Mouse (Mus musculus) spleen, adult 2 months (tissue): ENCODE data around the gene Olfr1355. TPM values are rescaled to one million over a fixed set of nuclear protein-coding genes. Genes with fewer than 3 reads are reported as not detected.
"Not testable (repeated sequence)": the region's sequence is repeated elsewhere in the genome, so short reads cannot be mapped to it uniquely, and the experiment has no call there.

Source experiments
- DNase-seq, 2 experiments: peaks; one replicate each; pipeline versions ENCODE4 v3.0.0 to v3.0.0-alpha.2; 2012 to 2021; ENCODE audit warnings: low spot score in 2 of 2, low read depth in 1 of 2
- H3K27ac ChIP-seq: fragments of 200-500 bp; 2 replicates; pipeline ENCODE4 v1.5.1; 2012; ENCODE audit warnings: low read length, inconsistent platforms; ENCODE audit not compliant: insufficient read depth
- H3K27me3 ChIP-seq: fragments of 200-500 bp; 2 replicates; pipeline ENCODE4 v1.6.1; 2012; ENCODE audit warnings: mild to moderate bottlenecking, moderate library complexity, low read length, inconsistent platforms; ENCODE audit not compliant: control insufficient read depth, insufficient read depth
- H3K36me3 ChIP-seq: fragments of 200-500 bp; 2 replicates; pipeline ENCODE4 v1.6.1; 2012; ENCODE audit warnings: mild to moderate bottlenecking, low read length, inconsistent platforms; ENCODE audit not compliant: control insufficient read depth, insufficient read depth
- H3K4me1 ChIP-seq: fragments of 200-500 bp; 2 replicates; pipeline ENCODE4 v1.6.1; 2011; ENCODE audit warnings: inconsistent platforms; ENCODE audit not compliant: control insufficient read depth, insufficient read depth, insufficient read length
- H3K4me3 ChIP-seq: fragments of 200-500 bp; 2 replicates; pipeline ENCODE4 v1.5.1; 2011; ENCODE audit warnings: mild to moderate bottlenecking, inconsistent platforms; ENCODE audit not compliant: insufficient read depth, insufficient read length; ENCODE audit errors: extremely low read depth
- CTCF ChIP-seq: fragments of 200-500 bp; IDR thresholded peaks from 2 replicates; pipeline ENCODE4 v1.5.1; 2011; ENCODE audit warnings: mild to moderate bottlenecking, inconsistent platforms; ENCODE audit not compliant: insufficient read depth, insufficient read length, insufficient replicate concordance; ENCODE audit errors: extremely low read depth
- POLR2A ChIP-seq: fragments of 200-500 bp; IDR thresholded peaks from 2 replicates; pipeline ENCODE4 v1.6.1; 2011; ENCODE audit warnings: low read depth, low read length, inconsistent platforms
- WGBS: fragments of 180-500 bp; shearing (Covaris S2); methylation state at CpG from one replicate; pipeline ENCODE4 v1.1.7; 2018; 5-methylcytosine and 5-hydroxymethylcytosine counted together
- polyA plus RNA-seq: library from polyadenylated mRNA; depleted of rRNA; stranded (reverse); fragments of >200 nt; gene quantifications from 2 replicates; pipeline ENCODE4 v1.2.3, GENCODE M21; 2012; rRNA removed

The Olfr1355 gene
- not detected in 2 replicates for polyA plus RNA-seq

- Histone ChIP-seq H3K36me3 (no peaks in the 10 kb centered on the region), H3K4me1 (no peaks in the 10 kb centered on the region), H3K27me3 (no peaks in the 10 kb centered on the region), H3K4me3 (no peak within 1 kb of the TSS), H3K27ac (no peak within 1 kb of the TSS)
- WGBS, result 68% methylated on average over 2 of the region's 2 CpGs
- TF ChIP-seq POLR2A (no peak), CTCF (no peak)
- DNase-seq, result no peak
These were observed at the start of gene Olfr1355 for GRCm38 (mm10) chr10:78875240-78875639. Olfr1355 (plus strand) TSS chr10:78875540.

GRCm38 (mm10) chr10:78840456-78840855 is 34.9 kb upstream of the Olfr1355 start:
- not testable (repeated sequence) for H3K27me3 ChIP-seq, DNase-seq
- whole genome bisulfite sequencing, result 92% methylated on average over 12 of the region's 12 CpGs

GRCm38 (mm10) chr10:78852066-78852465 is 23.3 kb upstream of the Olfr1355 start, which contains the start of gene Olfr1356:
Olfr1356 (minus strand) TSS chr10:78852166.
- H3K36me3 ChIP-seq, result no peaks in the 10 kb centered on the region
- no peaks in the 10 kb centered on the region for H3K4me1 ChIP-seq
- H3K27me3 ChIP-seq, result no peaks in the 10 kb centered on the region
- no peak for DNase-seq
- no peak for TF ChIP-seq POLR2A
- no peak for TF ChIP-seq CTCF
- H3K4me3 ChIP-seq, result no peak within 1 kb of the TSS
- no peak within 1 kb of the TSS for H3K27ac ChIP-seq
- WGBS, result 82% methylated on average over 2 of the region's 2 CpGs

More at GRCm38 (mm10) chr10:78840456-78840855, 34.9 kb upstream of the Olfr1355 start:
- not testable (repeated sequence) for H3K36me3 ChIP-seq, H3K4me3 ChIP-seq, H3K27ac ChIP-seq, H3K4me1 ChIP-seq

- not testable (repeated sequence) for H3K27me3 ChIP-seq, H3K27ac ChIP-seq, H3K4me3 ChIP-seq, H3K4me1 ChIP-seq, DNase-seq, H3K36me3 ChIP-seq
- WGBS, result 84% methylated on average over 1 of the region's 1 CpGs
These were observed 37.5 kb downstream of the Olfr1355 start, which contains the start of gene Olfr1354 for GRCm38 (mm10) chr10:78912871-78913270. Olfr1354 (plus strand) TSS chr10:78913171.

Other genes with a start within 250 kb of the Olfr1355 start
- gene Casp14, start 157.2 kb upstream of the Olfr1355 start, polyA plus RNA-seq, result not detected in 2 replicates
- gene Ccdc105, start 122.5 kb upstream of the Olfr1355 start, polyA plus RNA-seq, result not detected in 2 replicates
- gene Slc1a6, start 95.0 kb upstream of the Olfr1355 start, polyA plus RNA-seq, result 0.05 and 0.16 TPM in 2 replicates
- not detected in 2 replicates for gene Olfr1356, start 23.4 kb upstream of the Olfr1355 start, polyA plus RNA-seq
- not detected in 2 replicates for gene Olfr1354, start 37.6 kb downstream of the Olfr1355 start, polyA plus RNA-seq
- gene Olfr8, start 75.1 kb downstream of the Olfr1355 start, polyA plus RNA-seq, result not detected in 2 replicates
- gene Olfr1353, start 87.8 kb downstream of the Olfr1355 start, polyA plus RNA-seq, result not detected in 2 replicates
- gene Olfr1352, start 105.5 kb downstream of the Olfr1355 start, polyA plus RNA-seq, result not detected in 2 replicates
- gene Olfr1351, start 136.9 kb downstream of the Olfr1355 start, polyA plus RNA-seq, result not detected in 2 replicates
- not detected in 2 replicates for gene Olfr57, start 153.2 kb downstream of the Olfr1355 start, polyA plus RNA-seq
- gene 2610008E11Rik, start 222.1 kb downstream of the Olfr1355 start, polyA plus RNA-seq, result 0.84 and 0.94 TPM in 2 replicates